Mouse (Mus musculus): ENCODE data around the gene Ascc1.

DNA sequence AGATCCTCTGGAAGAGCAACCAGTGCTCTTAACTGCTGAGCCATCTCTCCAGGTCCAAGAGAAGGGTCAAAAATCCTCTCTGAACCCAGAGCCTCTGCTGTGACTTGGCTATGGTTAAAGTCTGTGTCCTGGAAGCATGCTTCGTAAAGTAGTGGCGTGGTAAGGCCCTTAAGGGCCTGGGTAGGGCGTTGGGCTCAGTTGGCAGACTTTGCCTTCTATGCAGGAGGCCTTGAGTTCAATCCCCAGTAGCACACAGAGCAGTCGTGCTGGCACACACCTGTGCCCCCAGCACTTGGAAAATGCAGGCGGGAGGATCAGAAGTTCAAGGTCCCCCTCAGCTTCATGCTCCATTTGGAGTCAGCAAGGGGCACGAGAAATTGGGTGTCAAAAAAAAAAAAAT, 29.6 kb upstream of the Ascc1 start:
- no peak for TF ChIP-seq CTCF (IDR thresholded peaks at IDR 0.05; ENCODE audit: control insufficient read depth, insufficient read depth, insufficient replicate concordance, low read depth, low read length)
- no peak for TF ChIP-seq POLR2A (IDR thresholded peaks at IDR 0.05; ENCODE audit: control insufficient read depth, low read depth, low read length)

Measured in testis, adult 2 months (tissue).